Mouse (Mus musculus) forebrain, embryonic 16.5 days (tissue): ENCODE measurements around the gene Adam22. TPM values are rescaled to one million over a fixed set of nuclear protein-coding genes. Genes with fewer than 3 reads are reported as not detected.

Source experiments
- ATAC-seq: fragments of 200-750 bp; cut with Nextera tagmentation; 2 replicates; pipeline ENCODE4 v1.8.0; 2017; ENCODE audit warnings: mild to moderate bottlenecking, moderate library complexity
- H3K27ac ChIP-seq: fragments of 300-500 bp; sonication (generic); 2 replicates; pipeline ENCODE4 v1.5.1; 2014; ENCODE audit warnings: low read length, control low read depth
- H3K27me3 ChIP-seq: fragments of 300-500 bp; sonication (generic); replicated peaks from 2 replicates; pipeline ENCODE4 v1.6.1; 2014; ENCODE audit warnings: low read length; ENCODE audit not compliant: control insufficient read depth, insufficient read depth
- H3K36me3 ChIP-seq: fragments of 300-500 bp; sonication (generic); 2 replicates; pipeline ENCODE4 v1.6.1; 2014; ENCODE audit not compliant: control insufficient read depth, insufficient read depth
- H3K4me1 ChIP-seq: fragments of 300-500 bp; sonication (generic); replicated peaks from 2 replicates; pipeline ENCODE4 v1.6.1; 2014; ENCODE audit warnings: low read length; ENCODE audit not compliant: control insufficient read depth, insufficient read depth
- H3K4me2 ChIP-seq: fragments of 300-500 bp; sonication (generic); 2 replicates; pipeline ENCODE4 v1.6.1; 2014; ENCODE audit warnings: mild to moderate bottlenecking, low read length, control low read depth
- H3K4me3 ChIP-seq: fragments of 300-500 bp; sonication (generic); replicated peaks from 2 replicates; pipeline ENCODE4 v1.5.1; 2014; ENCODE audit warnings: mild to moderate bottlenecking, low read length, control low read depth
- H3K9ac ChIP-seq: fragments of 300-500 bp; sonication (generic); replicated peaks from 2 replicates; pipeline ENCODE4 v1.6.1; 2014; ENCODE audit warnings: low read depth, low read length, control low read depth
- H3K9me3 ChIP-seq: fragments of 300-500 bp; sonication (generic); 2 replicates; pipeline ENCODE4 v1.6.1; 2016; ENCODE audit warnings: low read length; ENCODE audit not compliant: control insufficient read depth
- WGBS: fragments of 180-500 bp; shearing (Covaris S2); extraction: QIAGEN DNeasy Blood & Tissue Kit; methylation state at CpG from one replicate; pipeline ENCODE4 v1.1.7; 2014; 5-methylcytosine and 5-hydroxymethylcytosine counted together
- polyA plus RNA-seq: library from polyadenylated mRNA; unstranded; fragments of >200 nt; fragmentation: Nextera tagmentation; extraction: Ambion mirVana; gene quantifications from 2 replicates; pipeline ENCODE4 v1.2.1, GENCODE M21; 2015

Adam22 gene
- polyA plus RNA-seq, result 46.7 and 49.6 TPM in 2 replicates

DNA sequence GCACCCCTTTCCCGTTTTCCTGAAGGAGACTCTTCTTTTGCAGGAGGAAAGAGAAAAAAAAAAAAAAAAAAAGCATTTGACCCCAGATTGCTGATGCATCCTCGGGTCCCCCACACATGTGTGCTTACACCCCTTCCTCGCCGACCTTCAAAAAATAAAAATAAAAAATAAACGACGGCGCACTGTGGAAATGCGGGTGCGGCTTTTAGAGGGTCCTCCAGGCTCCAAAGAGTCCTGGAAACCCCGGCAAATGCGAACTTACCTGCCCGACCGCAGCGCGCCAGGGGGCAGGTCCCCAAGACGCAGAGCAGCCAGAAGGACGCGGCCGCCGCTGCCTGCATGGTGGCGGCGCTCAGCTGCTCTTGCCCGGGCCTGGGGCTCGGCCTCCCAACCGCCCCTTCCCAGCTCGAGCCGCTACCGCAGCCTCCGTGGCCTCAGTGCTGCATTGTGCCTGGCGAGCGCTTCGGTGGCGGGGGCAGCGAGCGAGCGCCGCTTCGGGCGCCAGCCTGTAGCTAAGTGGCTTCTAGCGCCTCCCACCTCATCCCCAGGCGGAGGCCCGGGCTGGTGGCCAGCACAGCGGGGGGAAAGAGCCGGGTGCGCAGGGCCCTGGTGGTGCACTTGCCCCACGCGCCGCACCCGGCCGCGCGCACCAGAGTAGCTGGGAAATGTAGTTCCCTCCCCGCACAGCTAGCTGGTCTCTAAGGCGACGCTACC, at the start of gene Adam22:
Gene Adam22, minus strand, starts transcription at position 547 of the 714 bp plus-strand sequence.
- H3K4me3 ChIP-seq, result peak within 1 kb of the TSS; percentile 62
- H3K4me1 ChIP-seq, result 0 out of 2 replicates have a peak, but pooled peaks cover 5% of the 10 kb centered on the region
- H3K9ac ChIP-seq, result peak within 1 kb of the TSS; percentile 87
- ATAC-seq, result peak; percentile 97
- H3K9me3 ChIP-seq, result no peaks in the 10 kb centered on the region
- WGBS, result under 1% methylated on average over 53 of the region's 55 CpGs
- no peaks in the 10 kb centered on the region for H3K27me3 ChIP-seq
- H3K4me2 ChIP-seq, result peak within 1 kb of the TSS; percentile 74
- peak within 1 kb of the TSS; percentile 82 for H3K27ac ChIP-seq
- no peaks in the 10 kb centered on the region for H3K36me3 ChIP-seq

DNA sequence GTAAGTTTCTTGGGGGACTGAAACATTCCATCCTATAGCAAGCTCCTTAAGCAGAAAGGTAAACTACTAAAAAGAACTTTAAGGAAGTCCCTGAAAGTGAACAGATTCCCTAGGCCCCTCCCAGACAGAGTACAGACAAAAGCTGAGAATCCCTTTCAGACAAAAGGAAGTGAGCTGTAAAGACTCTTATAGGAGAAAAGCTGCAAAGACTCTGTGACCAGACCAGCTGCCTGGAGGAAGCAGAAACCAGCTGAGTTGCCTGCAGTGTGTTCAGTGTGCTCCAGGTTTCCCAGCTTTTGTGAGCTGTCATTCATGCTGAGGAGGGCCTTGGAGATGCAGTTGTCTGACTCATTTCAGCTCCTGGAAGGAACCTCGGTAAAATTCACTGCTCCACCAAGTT, 49.5 kb upstream of the Adam22 start:
- no peak overlapping the region for H3K27ac ChIP-seq
- H3K27me3 ChIP-seq, result no peaks in the 10 kb centered on the region
- 42% methylated on average over 1 of the region's 1 CpGs for WGBS
- H3K9me3 ChIP-seq, result no peaks in the 10 kb centered on the region
- peaks cover 4% of the 10 kb centered on the region; the same call in 1 of the 2 replicates for H3K36me3 ChIP-seq
- H3K9ac ChIP-seq, result no peak overlapping the region
- H3K4me2 ChIP-seq, result no peak overlapping the region
- no peak overlapping the region for H3K4me3 ChIP-seq
- peaks cover 3% of the 10 kb centered on the region; the same call in 1 of the 2 replicates for H3K4me1 ChIP-seq
- ATAC-seq, result no peak

DNA sequence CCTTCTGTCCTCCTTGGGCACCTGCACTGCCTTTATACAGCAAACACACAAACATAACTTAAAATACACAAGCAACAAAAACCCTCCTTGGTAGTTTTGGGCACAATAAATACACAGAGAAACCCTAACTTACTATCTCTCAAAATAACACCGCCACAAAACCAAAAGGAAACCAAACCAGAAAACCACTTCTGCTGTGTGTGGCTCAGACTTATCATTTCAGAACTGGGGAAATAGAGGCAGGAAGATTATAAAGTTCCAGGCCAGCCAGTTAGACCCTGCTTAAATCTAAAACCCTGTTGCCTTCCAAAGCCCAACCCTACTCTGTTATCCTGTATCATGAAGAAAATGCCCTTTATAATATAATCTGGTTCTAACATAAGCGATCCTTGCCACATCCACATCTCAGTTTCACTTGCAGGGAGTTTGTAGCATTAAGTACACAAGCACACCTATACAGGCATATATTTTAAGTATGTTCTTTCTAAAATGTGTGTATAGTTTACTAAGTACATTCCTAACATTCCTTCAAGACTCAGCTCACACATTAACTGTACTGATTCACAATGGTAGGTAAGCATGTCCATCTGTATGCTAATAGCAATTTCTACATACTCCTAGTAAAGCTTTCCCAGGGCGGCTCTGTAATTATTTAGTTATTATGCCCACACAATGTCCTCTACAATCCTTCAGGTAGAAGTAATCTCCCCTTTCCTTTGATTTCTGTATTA, 48.9 kb upstream of the Adam22 start:
- Histone ChIP-seq H3K4me3 (no peak overlapping the region), H3K27me3 (no peaks in the 10 kb centered on the region), H3K9me3 (no peaks in the 10 kb centered on the region), H3K9ac (no peak overlapping the region), H3K27ac (no peak overlapping the region), H3K4me1 (peaks cover 3% of the 10 kb centered on the region; the same call in 1 of the 2 replicates), H3K4me2 (no peak overlapping the region), H3K36me3 (peaks cover 4% of the 10 kb centered on the region; the same call in 1 of the 2 replicates)
- WGBS, result 82% methylated on average over 3 of the region's 3 CpGs
- ATAC-seq, result no peak

DNA sequence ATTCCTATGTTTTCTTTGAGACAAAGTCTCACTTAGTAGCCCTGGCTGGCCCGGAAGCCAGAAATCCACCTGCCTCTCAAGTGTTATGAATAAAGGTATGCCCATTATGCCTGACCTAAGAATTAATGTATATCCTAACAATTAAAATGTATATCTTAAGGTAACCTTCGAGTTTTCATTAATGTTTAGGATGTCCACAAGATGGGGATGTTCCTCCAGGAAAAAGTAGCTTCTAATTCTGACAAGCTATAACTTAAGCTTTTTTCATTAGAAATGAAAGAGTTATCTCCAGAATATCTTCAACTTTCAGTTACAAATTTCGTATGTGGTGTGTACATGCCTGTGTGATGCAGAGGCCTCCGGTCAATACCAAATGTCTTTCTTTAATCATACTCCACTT, 40.8 kb upstream of the Adam22 start:
- WGBS, result 88% methylated on average over 4 of the region's 4 CpGs
- ATAC-seq, result no peak
- H3K27me3 ChIP-seq, result no peaks in the 10 kb centered on the region
- H3K4me3 ChIP-seq, result no peak overlapping the region
- no peaks in the 10 kb centered on the region for H3K9me3 ChIP-seq
- no peak overlapping the region for H3K4me2 ChIP-seq
- 0 out of 2 replicates have a peak, but pooled peaks cover 2% of the 10 kb centered on the region for H3K36me3 ChIP-seq
- no peaks in the 10 kb centered on the region for H3K4me1 ChIP-seq
- H3K27ac ChIP-seq, result no peak overlapping the region
- no peak overlapping the region for H3K9ac ChIP-seq

DNA sequence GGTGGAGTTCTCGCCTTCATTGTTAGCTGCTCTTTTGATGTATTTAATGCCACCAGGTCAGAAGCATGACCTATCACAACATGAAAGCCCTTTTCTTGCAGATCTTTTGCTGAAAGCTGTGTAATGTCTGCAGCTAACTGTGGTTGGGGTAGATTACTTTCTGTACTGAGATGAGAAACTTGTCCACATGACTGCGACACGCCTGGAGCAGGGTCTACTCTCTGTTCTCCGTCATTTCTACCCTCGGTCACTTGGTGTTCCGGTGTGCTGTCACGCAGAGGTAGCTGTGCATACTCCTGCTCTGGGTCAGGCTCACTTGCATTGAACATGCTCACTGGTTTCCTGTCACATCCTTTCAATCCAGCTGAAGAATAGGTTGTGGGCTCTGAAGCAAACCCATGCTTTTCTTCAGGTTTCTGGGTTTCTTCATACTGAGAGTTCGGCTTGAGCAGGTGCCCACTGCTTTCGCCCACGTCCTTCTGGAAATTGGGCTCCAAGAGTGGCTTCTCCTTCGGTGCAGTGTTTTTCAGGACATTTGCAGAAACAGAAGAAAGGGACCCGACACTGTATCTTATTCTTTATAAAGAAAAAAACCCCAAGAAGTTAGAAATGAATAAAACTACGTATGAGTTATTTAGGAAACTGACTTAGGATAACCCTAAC, 29.8 kb upstream of the Adam22 start:
- WGBS, result 93% methylated on average over 13 of the region's 13 CpGs
- no peak overlapping the region for H3K9ac ChIP-seq
- H3K36me3 ChIP-seq, result peaks cover 15% of the 10 kb centered on the region
- H3K27me3 ChIP-seq, result no peaks in the 10 kb centered on the region
- no peak overlapping the region for H3K4me2 ChIP-seq
- H3K4me1 ChIP-seq, result no peaks in the 10 kb centered on the region
- no peak overlapping the region for H3K4me3 ChIP-seq
- H3K27ac ChIP-seq, result no peak overlapping the region
- no peaks in the 10 kb centered on the region for H3K9me3 ChIP-seq
- no peak for ATAC-seq

DNA sequence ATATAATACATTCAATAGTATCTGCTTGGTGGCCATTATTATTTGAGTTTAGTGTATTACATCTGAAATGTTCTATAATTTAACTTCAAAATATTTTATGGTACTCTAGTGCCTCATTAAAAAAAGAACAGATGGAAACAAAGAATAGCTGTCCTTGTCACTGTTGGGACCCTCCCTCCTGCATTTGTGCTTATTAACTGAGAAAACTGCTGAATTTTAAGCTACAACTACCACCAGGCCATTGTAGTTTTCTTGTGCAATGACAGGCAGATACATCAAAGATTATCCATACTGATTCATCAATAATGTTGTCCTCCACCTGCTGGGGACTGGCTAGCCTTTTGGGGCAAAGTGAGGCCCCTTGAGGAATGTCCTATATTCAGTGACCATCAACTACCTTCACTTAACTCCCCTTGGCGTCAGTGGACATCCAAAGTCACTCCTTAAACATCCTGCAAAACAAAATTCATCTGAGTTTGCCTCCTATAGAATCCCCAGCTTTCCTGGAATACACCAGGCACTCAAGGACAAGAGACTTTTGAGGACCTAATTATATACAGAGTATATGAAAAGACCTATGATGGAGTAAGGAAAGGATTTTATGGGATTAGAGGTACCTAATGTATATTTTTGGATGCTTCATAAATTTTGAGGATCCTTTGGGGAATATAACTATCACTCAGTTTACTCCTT, 26.1 kb upstream of the Adam22 start:
- H3K4me1 ChIP-seq, result no peaks in the 10 kb centered on the region
- WGBS, result 77% methylated on average over 1 of the region's 1 CpGs
- peaks cover 11% of the 10 kb centered on the region for H3K36me3 ChIP-seq
- no peaks in the 10 kb centered on the region for H3K27me3 ChIP-seq
- ATAC-seq, result no peak
- H3K27ac ChIP-seq, result no peak overlapping the region
- no peak overlapping the region for H3K4me3 ChIP-seq
- no peak overlapping the region for H3K9ac ChIP-seq
- no peak overlapping the region for H3K4me2 ChIP-seq
- no peaks in the 10 kb centered on the region for H3K9me3 ChIP-seq

DNA sequence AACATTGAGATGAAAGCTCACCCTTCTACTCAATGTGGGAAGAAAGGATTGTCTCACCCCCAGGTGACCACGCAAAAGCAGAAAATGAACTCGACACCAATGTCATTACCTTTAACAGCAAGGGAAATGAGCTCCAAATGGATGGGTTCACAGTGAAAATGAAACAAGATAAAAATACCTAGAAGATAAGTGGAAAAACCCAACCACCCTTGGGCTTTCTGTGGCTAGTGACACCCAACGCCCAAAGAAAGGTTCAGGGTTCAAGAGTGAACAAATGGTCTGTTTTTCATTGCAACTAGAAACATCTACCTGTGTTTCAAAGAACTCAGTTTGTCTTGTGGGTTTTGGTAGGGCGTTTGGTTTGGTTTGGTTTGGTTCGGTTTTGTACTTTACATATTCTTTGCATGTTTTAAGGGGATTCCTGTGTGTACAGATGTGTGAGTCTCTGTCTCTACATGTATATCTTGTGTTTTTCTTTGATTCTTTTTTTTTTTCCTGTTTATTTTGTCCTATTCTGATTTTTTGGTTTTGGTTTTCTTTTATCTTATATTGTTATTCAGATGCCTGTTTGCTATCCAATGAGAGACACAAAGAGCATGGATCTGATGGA, 6.4 kb upstream of the Adam22 start:
- Histone ChIP-seq H3K4me2 (no peak overlapping the region), H3K4me3 (no peak overlapping the region), H3K9me3 (no peaks in the 10 kb centered on the region), H3K27ac (no peak overlapping the region), H3K27me3 (no peaks in the 10 kb centered on the region), H3K4me1 (no peaks in the 10 kb centered on the region), H3K36me3 (no peaks in the 10 kb centered on the region), H3K9ac (no peak overlapping the region)
- ATAC-seq, result no peak
- WGBS, result 87% methylated on average over 5 of the region's 5 CpGs

DNA sequence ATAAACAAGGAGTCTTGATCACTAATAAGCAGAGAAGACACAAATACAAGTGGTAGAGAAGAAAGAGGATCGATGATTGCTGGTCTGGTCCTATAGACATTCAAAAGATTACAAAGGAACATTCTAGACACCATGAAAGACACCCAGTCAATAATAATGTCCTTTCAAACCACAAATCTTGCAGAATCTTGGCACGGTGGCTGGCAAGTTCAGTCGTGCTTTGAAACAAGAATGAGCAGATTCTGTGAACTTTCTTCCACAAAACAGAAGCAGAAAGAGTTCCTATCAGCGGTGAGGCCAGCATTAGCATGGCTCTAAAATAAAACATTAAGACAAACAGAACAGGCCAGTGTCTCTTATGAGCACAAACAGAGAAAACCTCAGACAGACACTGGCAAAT, 5.5 kb upstream of the Adam22 start:
- Histone ChIP-seq H3K4me1 (no peaks in the 10 kb centered on the region), H3K36me3 (no peaks in the 10 kb centered on the region), H3K9me3 (no peaks in the 10 kb centered on the region), H3K27ac (no peak overlapping the region), H3K4me3 (no peak overlapping the region), H3K9ac (no peak overlapping the region), H3K27me3 (no peaks in the 10 kb centered on the region), H3K4me2 (no peak overlapping the region)
- no peak for ATAC-seq
- WGBS, result 74% methylated on average over 4 of the region's 4 CpGs
